Mouse (Mus musculus): ENCODE measurements around the gene Ptbp1. TPM values are rescaled to one million over a fixed set of nuclear protein-coding genes. Genes with fewer than 3 reads are reported as not detected.

Gene Ptbp1
- polyA plus RNA-seq, 1 experiment: not detected

DNA sequence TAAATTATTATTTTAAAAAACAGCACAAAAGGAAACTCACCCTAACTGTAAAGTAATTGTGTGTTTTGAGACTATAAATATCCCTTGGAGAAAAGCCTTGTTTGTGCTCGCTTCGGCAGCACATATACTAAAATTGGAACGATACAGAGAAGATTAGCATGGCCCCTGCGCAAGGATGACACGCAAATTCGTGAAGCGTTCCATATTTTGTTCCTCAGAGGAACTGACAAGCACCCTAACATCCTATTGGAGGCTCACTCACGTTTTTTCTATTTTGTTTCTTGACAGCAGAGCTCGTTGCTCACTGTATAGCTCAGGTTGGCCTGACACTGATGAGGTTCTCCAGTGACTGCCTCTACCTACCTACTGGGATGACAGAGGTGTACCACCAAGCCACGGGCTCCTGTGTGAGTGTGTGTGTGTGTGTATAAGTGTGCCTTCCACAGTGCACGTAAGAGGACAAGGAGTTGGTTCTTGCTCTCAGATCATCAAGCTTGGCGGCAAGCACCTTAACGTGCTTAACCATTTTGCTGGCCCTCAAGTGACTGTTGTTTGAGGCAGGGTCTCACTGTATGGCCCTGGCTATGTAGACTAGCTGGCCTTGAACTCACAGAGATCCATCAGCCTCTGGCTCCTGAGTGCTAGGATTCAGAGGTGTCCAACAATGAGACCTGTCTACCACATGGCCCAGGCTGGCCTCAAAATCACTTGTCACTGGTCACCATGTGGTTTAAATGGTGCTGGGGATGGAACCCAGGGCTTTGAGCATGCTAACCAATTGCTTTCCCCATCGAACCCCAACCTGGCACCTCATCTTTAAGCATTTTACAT lies 55.1 kb downstream of the Ptbp1 start:
- TF ChIP-seq POLR2A (IDR thresholded peaks at IDR 0.05; ENCODE audit: insufficient read depth, low read depth, low read length) (no peak), CTCF (IDR thresholded peaks at IDR 0.05; ENCODE audit: insufficient read depth, low read depth, low read length) (no peak)
- H3K4me3 ChIP-seq (ENCODE audit: insufficient read depth, low read depth, low read length): no peak overlapping the region
- H3K4me1 ChIP-seq (ENCODE audit: control insufficient read depth, insufficient read depth, low read length): peaks cover 30% of the 10 kb centered on the region
- 19% methylated on average over 14 of the region's 14 CpGs for WGBS
- H3K27ac ChIP-seq (ENCODE audit: insufficient read depth, low read depth, low read length): peak overlapping the region; percentile 92

DNA sequence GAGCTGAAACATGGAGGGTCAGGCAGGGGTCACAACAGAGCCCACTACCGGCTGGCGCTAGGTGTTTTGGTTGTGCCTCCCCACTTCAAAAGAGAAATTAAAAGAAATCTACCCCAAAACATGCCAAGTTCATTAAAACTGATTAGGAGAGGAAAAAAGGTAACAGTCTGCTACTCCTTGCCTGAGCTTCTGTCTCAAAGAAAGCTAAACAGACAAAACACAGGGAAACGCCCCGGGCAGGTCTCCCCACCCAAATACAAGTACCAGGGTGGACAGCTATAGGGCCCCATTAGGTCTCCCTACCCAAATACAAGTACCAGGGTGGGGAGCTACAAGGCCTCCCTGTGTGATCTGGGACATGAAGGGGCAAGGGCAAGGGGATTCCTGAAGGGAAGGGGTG lies 56.3 kb downstream of the Ptbp1 start, which contains the start of gene Gm26602:
TSS of gene Gm26602 (plus strand) at position 301 of the 400 bp plus-strand sequence.
- 93% methylated on average over 4 of the region's 4 CpGs for WGBS
- peak within 1 kb of the TSS; percentile 92; the same call in 1 of the 2 replicates for H3K27ac ChIP-seq (ENCODE audit: insufficient read depth, low read depth, low read length)
- H3K4me1 ChIP-seq (ENCODE audit: control insufficient read depth, insufficient read depth, low read length): peaks cover 42% of the 10 kb centered on the region

GRCm38 (mm10) chr10:79912412-79912811 lies 58.2 kb downstream of the Ptbp1 start:
- TF ChIP-seq CTCF (IDR thresholded peaks at IDR 0.05; ENCODE audit: insufficient read depth, low read depth, low read length) (no peak), POLR2A (IDR thresholded peaks at IDR 0.05; ENCODE audit: insufficient read depth, low read depth, low read length) (no peak)
- peaks cover 45% of the 10 kb centered on the region for H3K4me1 ChIP-seq (ENCODE audit: control insufficient read depth, insufficient read depth, low read length)
- whole genome bisulfite sequencing: 77% methylated on average over 20 of the region's 20 CpGs
- H3K4me3 ChIP-seq (ENCODE audit: insufficient read depth, low read depth, low read length): no peak overlapping the region
- H3K27ac ChIP-seq (ENCODE audit: insufficient read depth, low read depth, low read length): no peak overlapping the region

More for the DNA sequence above, 56.3 kb downstream of the Ptbp1 start, which contains the start of gene Gm26602:
- H3K4me3 ChIP-seq (ENCODE audit: insufficient read depth, low read depth, low read length): no peak within 1 kb of the TSS
- TF ChIP-seq POLR2A (IDR thresholded peaks at IDR 0.05; ENCODE audit: insufficient read depth, low read depth, low read length): no peak
- no peak for TF ChIP-seq CTCF (IDR thresholded peaks at IDR 0.05; ENCODE audit: insufficient read depth, low read depth, low read length)

Other genes with a start within 250 kb of the Ptbp1 start
- not detected in 2 replicates for gene C2cd4c, start 240.4 kb upstream of the Ptbp1 start, polyA plus RNA-seq (2012; ENCODE audit: insufficient read depth, insufficient read length, low replicate concordance, missing spikeins)
- not detected in 2 replicates for gene Shc2, start 216.5 kb upstream of the Ptbp1 start, polyA plus RNA-seq (2012; ENCODE audit: insufficient read depth, insufficient read length, low replicate concordance, missing spikeins)
- gene Odf3l2, start 208.7 kb upstream of the Ptbp1 start, polyA plus RNA-seq (2012; ENCODE audit: insufficient read depth, insufficient read length, low replicate concordance, missing spikeins): not detected in 2 replicates
- not detected in 2 replicates for gene Madcam1, start 189.9 kb upstream of the Ptbp1 start, polyA plus RNA-seq (2012; ENCODE audit: insufficient read depth, insufficient read length, low replicate concordance, missing spikeins)
- not detected in 2 replicates for gene Tpgs1, start 185.1 kb upstream of the Ptbp1 start, polyA plus RNA-seq (2012; ENCODE audit: insufficient read depth, insufficient read length, low replicate concordance, missing spikeins)
- not detected in 2 replicates for gene Cdc34, start 172.2 kb upstream of the Ptbp1 start, polyA plus RNA-seq (2012; ENCODE audit: insufficient read depth, insufficient read length, low replicate concordance, missing spikeins)
- not detected in 2 replicates for gene Gzmm, start 165.4 kb upstream of the Ptbp1 start, polyA plus RNA-seq (2012; ENCODE audit: insufficient read depth, insufficient read length, low replicate concordance, missing spikeins)
- not detected in 2 replicates for gene Bsg, start 149.9 kb upstream of the Ptbp1 start, polyA plus RNA-seq (2012; ENCODE audit: insufficient read depth, insufficient read length, low replicate concordance, missing spikeins)
- gene Hcn2, start 137.8 kb upstream of the Ptbp1 start, polyA plus RNA-seq (2012; ENCODE audit: insufficient read depth, insufficient read length, low replicate concordance, missing spikeins): not detected in 2 replicates
- gene Polrmt, start 107.8 kb upstream of the Ptbp1 start, polyA plus RNA-seq (2012; ENCODE audit: insufficient read depth, insufficient read length, low replicate concordance, missing spikeins): not detected in 2 replicates
- gene Fgf22, start 99.4 kb upstream of the Ptbp1 start, polyA plus RNA-seq (2012; ENCODE audit: insufficient read depth, insufficient read length, low replicate concordance, missing spikeins): not detected in 2 replicates
- not detected in 2 replicates for gene Rnf126, start 87.5 kb upstream of the Ptbp1 start, polyA plus RNA-seq (2012; ENCODE audit: insufficient read depth, insufficient read length, low replicate concordance, missing spikeins)
- not detected in 2 replicates for gene Fstl3, start 77.2 kb upstream of the Ptbp1 start, polyA plus RNA-seq (2012; ENCODE audit: insufficient read depth, insufficient read length, low replicate concordance, missing spikeins)
- not detected in 2 replicates for gene Prss57, start 63.5 kb upstream of the Ptbp1 start, polyA plus RNA-seq (2012; ENCODE audit: insufficient read depth, insufficient read length, low replicate concordance, missing spikeins)
- not detected in 2 replicates for gene Palm, start 60.9 kb upstream of the Ptbp1 start, polyA plus RNA-seq (2012; ENCODE audit: insufficient read depth, insufficient read length, low replicate concordance, missing spikeins)
- not detected in 2 replicates for gene Misp, start 33.4 kb upstream of the Ptbp1 start, polyA plus RNA-seq (2012; ENCODE audit: insufficient read depth, insufficient read length, low replicate concordance, missing spikeins)
- not detected in 2 replicates for gene Prtn3, start 20.0 kb downstream of the Ptbp1 start, polyA plus RNA-seq (2012; ENCODE audit: insufficient read depth, insufficient read length, low replicate concordance, missing spikeins)
- gene Plppr3, start 20.2 kb downstream of the Ptbp1 start, polyA plus RNA-seq (2012; ENCODE audit: insufficient read depth, insufficient read length, low replicate concordance, missing spikeins): not detected in 2 replicates
- not detected in 2 replicates for gene Elane, start 31.8 kb downstream of the Ptbp1 start, polyA plus RNA-seq (2012; ENCODE audit: insufficient read depth, insufficient read length, low replicate concordance, missing spikeins)
- not detected in 2 replicates for gene Cfd, start 36.4 kb downstream of the Ptbp1 start, polyA plus RNA-seq (2012; ENCODE audit: insufficient read depth, insufficient read length, low replicate concordance, missing spikeins)
- gene Med16, start 54.5 kb downstream of the Ptbp1 start, polyA plus RNA-seq (2012; ENCODE audit: insufficient read depth, insufficient read length, low replicate concordance, missing spikeins): not detected in 2 replicates
- gene Gm26602, start 56.4 kb downstream of the Ptbp1 start, polyA plus RNA-seq (2012; ENCODE audit: insufficient read depth, insufficient read length, low replicate concordance, missing spikeins): not detected in 2 replicates
- not detected in 2 replicates for gene Kiss1r, start 62.5 kb downstream of the Ptbp1 start, polyA plus RNA-seq (2012; ENCODE audit: insufficient read depth, insufficient read length, low replicate concordance, missing spikeins)
- gene R3hdm4, start 66.8 kb downstream of the Ptbp1 start, polyA plus RNA-seq (2012; ENCODE audit: insufficient read depth, insufficient read length, low replicate concordance, missing spikeins): not detected in 2 replicates
- not detected in 2 replicates for gene Arid3a, start 72.6 kb downstream of the Ptbp1 start, polyA plus RNA-seq (2012; ENCODE audit: insufficient read depth, insufficient read length, low replicate concordance, missing spikeins)
- gene Wdr18, start 105.7 kb downstream of the Ptbp1 start, polyA plus RNA-seq (2012; ENCODE audit: insufficient read depth, insufficient read length, low replicate concordance, missing spikeins): not detected in 2 replicates
- gene Grin3b, start 116.3 kb downstream of the Ptbp1 start, polyA plus RNA-seq (2012; ENCODE audit: insufficient read depth, insufficient read length, low replicate concordance, missing spikeins): not detected in 2 replicates
- not detected in 2 replicates for gene Tmem259, start 129.9 kb downstream of the Ptbp1 start, polyA plus RNA-seq (2012; ENCODE audit: insufficient read depth, insufficient read length, low replicate concordance, missing spikeins)
- gene Cnn2, start 134.2 kb downstream of the Ptbp1 start, polyA plus RNA-seq (2012; ENCODE audit: insufficient read depth, insufficient read length, low replicate concordance, missing spikeins): 124 and 250 TPM in 2 replicates
- gene Abca7, start 142.1 kb downstream of the Ptbp1 start, polyA plus RNA-seq (2012; ENCODE audit: insufficient read depth, insufficient read length, low replicate concordance, missing spikeins): not detected in 2 replicates
- gene Arhgap45, start 162.2 kb downstream of the Ptbp1 start, polyA plus RNA-seq (2012; ENCODE audit: insufficient read depth, insufficient read length, low replicate concordance, missing spikeins): 193 and 203 TPM in 2 replicates
- gene Polr2e, start 185.4 kb downstream of the Ptbp1 start, polyA plus RNA-seq (2012; ENCODE audit: insufficient read depth, insufficient read length, low replicate concordance, missing spikeins): not detected in 2 replicates
- gene Gpx4, start 192.7 kb downstream of the Ptbp1 start, polyA plus RNA-seq (2012; ENCODE audit: insufficient read depth, insufficient read length, low replicate concordance, missing spikeins): not detected in 2 replicates